Mouse (Mus musculus) bone marrow, adult 2 months (tissue): ENCODE data around the gene Fscn1. TPM values are rescaled to one million over a fixed set of nuclear protein-coding genes. Genes with fewer than 3 reads are reported as not detected.

ENCODE experiments used
- H3K27ac ChIP-seq: fragments of 200-500 bp; 2 replicates; pipeline ENCODE4 v1.5.1; 2012; ENCODE audit warnings: low read depth, mild to moderate bottlenecking, control low read depth, inconsistent platforms, low read length; ENCODE audit not compliant: control insufficient read depth, poor library complexity, insufficient read depth
- H3K4me1 ChIP-seq: fragments of 200-500 bp; 2 replicates; pipeline ENCODE4 v1.6.1; 2011; ENCODE audit warnings: low read length; ENCODE audit not compliant: control insufficient read depth, insufficient read depth
- H3K4me3 ChIP-seq: fragments of 200-500 bp; replicated peaks from 2 replicates; pipeline ENCODE3; 2011; ENCODE audit warnings: mild to moderate bottlenecking, low read depth, low read length, control low read depth; ENCODE audit not compliant: control insufficient read depth
- CTCF ChIP-seq: fragments of 200-500 bp; IDR thresholded peaks from 2 replicates; pipeline ENCODE4 v1.5.1; 2011; ENCODE audit warnings: low read length, control low read depth; ENCODE audit not compliant: control insufficient read depth, insufficient read depth
- POLR2A ChIP-seq: fragments of 200-500 bp; IDR thresholded peaks from 2 replicates; pipeline ENCODE4 v1.6.1; 2011; ENCODE audit warnings: low read depth, mild to moderate bottlenecking, control low read depth, low read length, borderline replicate concordance; ENCODE audit not compliant: control insufficient read depth
- WGBS: fragments of 180-500 bp; shearing (Covaris S2); methylation state at CpG from one replicate; pipeline ENCODE4 v1.1.7; 2018; 5-methylcytosine and 5-hydroxymethylcytosine counted together
- polyA plus RNA-seq: library from polyadenylated mRNA; stranded (reverse); fragments of >200 nt; gene quantifications from 2 replicates; pipeline ENCODE4 v1.2.4, GENCODE M21; 2011; ENCODE audit warnings: low replicate concordance; ENCODE audit not compliant: missing spikeins, insufficient read depth, insufficient read length

Fscn1 gene
- polyA plus RNA-seq, 1 experiment = 15.2 TPM

- no peak overlapping the region for H3K27ac ChIP-seq
- H3K4me1 ChIP-seq = no peaks in the 10 kb centered on the region
- no peak for TF ChIP-seq POLR2A
- no peak for TF ChIP-seq CTCF
- WGBS = 61% methylated on average over 8 of the region's 8 CpGs
- H3K4me3 ChIP-seq = no peak overlapping the region
Observed at GRCm38 (mm10) chr5:142944979-142945682, 15.0 kb upstream of the Fscn1 start.

GRCm38 (mm10) chr5:142947460-142947859 lies 12.7 kb upstream of the Fscn1 start:
- TF ChIP-seq POLR2A = no peak
- no peak for TF ChIP-seq CTCF
- 82% methylated on average over 7 of the region's 7 CpGs for WGBS

GRCm38 (mm10) chr5:142949580-142949979 lies 10.6 kb upstream of the Fscn1 start:
- H3K4me1 ChIP-seq = no peaks in the 10 kb centered on the region
- no peak for TF ChIP-seq CTCF
- no peak for TF ChIP-seq POLR2A
- H3K27ac ChIP-seq = no peak overlapping the region
- H3K4me3 ChIP-seq = no peak overlapping the region
- WGBS = 68% methylated on average over 6 of the region's 6 CpGs

More at GRCm38 (mm10) chr5:142947460-142947859, 12.7 kb upstream of the Fscn1 start:
- no peaks in the 10 kb centered on the region for H3K4me1 ChIP-seq
- H3K27ac ChIP-seq = no peak overlapping the region
- no peak overlapping the region for H3K4me3 ChIP-seq

DNA sequence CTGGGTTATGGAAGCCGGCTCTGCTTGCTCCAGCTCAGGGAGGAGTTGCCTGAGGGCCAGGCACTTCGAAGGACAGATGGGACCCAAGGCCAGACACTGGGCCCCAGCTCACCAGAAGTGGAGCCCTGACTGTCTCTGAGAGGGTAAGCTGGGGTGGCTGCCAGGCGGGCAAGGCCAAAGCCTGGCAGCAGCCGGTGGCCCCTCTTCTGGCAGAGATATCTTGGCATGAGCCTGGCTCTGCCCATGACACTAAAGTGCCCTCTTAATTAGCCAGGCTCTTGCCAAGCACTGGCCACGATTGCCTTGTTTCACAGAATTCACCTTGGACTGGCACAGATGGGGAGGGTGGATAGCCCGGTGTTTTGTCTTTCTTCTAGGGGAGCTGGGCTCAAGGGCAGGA lies 9.7 kb upstream of the Fscn1 start:
- Histone ChIP-seq H3K4me1 (no peaks in the 10 kb centered on the region), H3K4me3 (no peak overlapping the region), H3K27ac (no peak overlapping the region)
- 72% methylated on average over 6 of the region's 6 CpGs for WGBS
- no peak for TF ChIP-seq CTCF
- TF ChIP-seq POLR2A = no peak

GRCm38 (mm10) chr5:142953641-142954040 lies 6.5 kb upstream of the Fscn1 start:
- 70% methylated on average over 3 of the region's 3 CpGs for WGBS
- Histone ChIP-seq H3K4me3 (no peak overlapping the region), H3K4me1 (no peaks in the 10 kb centered on the region), H3K27ac (no peak overlapping the region)
- TF ChIP-seq POLR2A (no peak), CTCF (no peak)

DNA sequence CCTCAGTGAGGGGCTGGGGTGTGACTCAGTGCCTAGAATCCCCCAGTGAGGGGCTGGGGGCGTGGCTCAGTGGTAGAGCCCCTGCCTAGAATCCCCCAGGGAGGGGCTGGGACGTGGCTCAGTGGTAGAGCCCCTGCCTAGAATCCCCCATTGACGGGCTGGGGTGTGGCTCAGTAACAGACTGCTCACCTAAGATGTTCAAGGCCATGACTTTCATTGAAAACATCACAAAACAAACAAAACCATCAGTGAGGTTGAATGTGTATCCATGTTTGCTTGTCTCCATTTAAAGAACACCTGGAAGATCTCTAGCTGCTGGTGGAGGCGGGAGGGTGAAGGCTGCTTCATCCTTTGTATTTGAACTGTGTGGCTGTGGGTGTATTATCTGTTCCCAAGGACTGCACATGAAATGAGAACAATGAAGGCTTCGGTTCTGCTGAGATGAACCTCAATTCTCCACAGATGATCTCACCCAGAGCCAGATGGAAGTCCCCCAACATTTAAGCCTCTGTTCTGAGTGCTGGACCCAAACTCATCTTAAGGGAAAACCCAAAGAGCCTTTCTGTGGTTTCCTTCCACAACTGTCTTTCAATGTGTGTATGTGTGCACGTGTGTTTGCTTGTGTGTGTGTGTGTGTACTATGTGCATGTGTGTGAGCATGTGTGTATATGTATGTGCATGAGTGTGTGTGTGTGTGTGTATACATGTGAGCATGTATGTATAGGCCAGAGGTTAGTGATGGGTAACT lies 3.0 kb upstream of the Fscn1 start:
- 75% methylated on average over 6 of the region's 6 CpGs for WGBS
- TF ChIP-seq CTCF (no peak), POLR2A (no peak)
- Histone ChIP-seq H3K27ac (no peak overlapping the region), H3K4me3 (no peak overlapping the region), H3K4me1 (no peaks in the 10 kb centered on the region)

- H3K4me1 ChIP-seq = no peaks in the 10 kb centered on the region
- no peak for TF ChIP-seq POLR2A
- TF ChIP-seq CTCF = no peak
- 88% methylated on average over 14 of the region's 14 CpGs for WGBS
- no peak overlapping the region for H3K4me3 ChIP-seq
- H3K27ac ChIP-seq = no peak overlapping the region
Observed at GRCm38 (mm10) chr5:142958464-142958863, 1.7 kb upstream of the Fscn1 start.

DNA sequence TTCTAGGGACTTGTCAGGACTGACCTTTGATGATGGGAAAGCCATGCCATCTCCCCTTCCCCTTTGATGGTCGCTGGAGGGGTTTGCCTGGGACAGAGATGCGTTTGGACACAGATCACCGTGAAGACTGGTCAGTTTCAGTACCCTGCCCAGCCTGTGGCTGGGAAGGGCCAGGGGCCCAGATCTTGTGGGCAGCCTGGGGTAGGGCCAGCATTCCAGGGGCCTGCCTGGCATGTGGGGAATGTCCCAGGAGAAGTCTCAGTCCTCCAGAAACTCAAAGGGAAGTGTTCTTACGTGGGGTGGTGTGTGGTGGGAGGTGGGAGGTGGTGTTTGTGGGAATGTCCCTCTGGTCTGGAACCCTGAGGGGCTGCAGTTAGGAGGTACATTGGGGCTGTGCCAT lies 987 bp upstream of the Fscn1 start:
- TF ChIP-seq CTCF (no peak), POLR2A (no peak)
- no peak overlapping the region for H3K27ac ChIP-seq
- H3K4me3 ChIP-seq = no peak overlapping the region
- WGBS = 86% methylated on average over 4 of the region's 4 CpGs
- no peaks in the 10 kb centered on the region for H3K4me1 ChIP-seq
